Mouse (Mus musculus) embryonic facial prominence, embryonic 13.5 days (tissue): Measurements from ENCODE around the gene Ralb. TPM values are rescaled to one million over a fixed set of nuclear protein-coding genes. Genes with fewer than 3 reads are reported as not detected.

Experiments
- ATAC-seq: fragments of 200-750 bp; cut with Nextera tagmentation; 2 replicates; pipeline ENCODE4 v1.8.0; 2017; ENCODE audit warnings: low read depth; ENCODE audit not compliant: insufficient number of reproducible peaks, insufficient read depth, low FRiP score, low TSS enrichment
- H3K27ac ChIP-seq: fragments of 300-500 bp; sonication (generic); 2 replicates; pipeline ENCODE4 v1.5.1; 2015; ENCODE audit warnings: moderate library complexity, mild to moderate bottlenecking, inconsistent platforms
- H3K27me3 ChIP-seq: fragments of 300-500 bp; sonication (generic); 2 replicates; pipeline ENCODE4 v1.6.1; 2015; ENCODE audit warnings: mild to moderate bottlenecking, inconsistent platforms
- H3K36me3 ChIP-seq: fragments of 300-500 bp; sonication (generic); 2 replicates; pipeline ENCODE4 v1.6.1; 2015; ENCODE audit warnings: mild to moderate bottlenecking, inconsistent platforms
- H3K4me1 ChIP-seq: fragments of 300-500 bp; sonication (generic); 2 replicates; pipeline ENCODE4 v1.6.1; 2015; ENCODE audit warnings: inconsistent platforms
- H3K4me2 ChIP-seq: fragments of 300-500 bp; sonication (generic); 2 replicates; pipeline ENCODE4 v1.6.1; 2015; ENCODE audit warnings: moderate library complexity, mild to moderate bottlenecking, inconsistent platforms
- H3K4me3 ChIP-seq: fragments of 300-500 bp; sonication (generic); 2 replicates; pipeline ENCODE4 v1.5.1; 2015; ENCODE audit warnings: mild to moderate bottlenecking, inconsistent platforms
- H3K9ac ChIP-seq: fragments of 300-500 bp; sonication (generic); 2 replicates; pipeline ENCODE4 v1.6.1; 2015; ENCODE audit warnings: mild to moderate bottlenecking, inconsistent platforms
- H3K9me3 ChIP-seq: fragments of 300-500 bp; sonication (generic); 2 replicates; pipeline ENCODE4 v1.6.1; 2016; ENCODE audit warnings: inconsistent platforms
- WGBS: fragments of 180-500 bp; shearing (Covaris S2); methylation state at CpG from one replicate; pipeline ENCODE4 v1.1.7; 2015; ENCODE audit warnings: mixed read lengths; 5-methylcytosine and 5-hydroxymethylcytosine counted together
- polyA plus RNA-seq: library from polyadenylated mRNA; unstranded; fragments of >200 nt; fragmentation: Nextera tagmentation; extraction: Ambion mirVana; gene quantifications from 2 replicates; pipeline ENCODE4 v1.2.1, GENCODE M21; 2015

Ralb gene
- polyA plus RNA-seq, result 115 and 117 TPM in 2 replicates

DNA sequence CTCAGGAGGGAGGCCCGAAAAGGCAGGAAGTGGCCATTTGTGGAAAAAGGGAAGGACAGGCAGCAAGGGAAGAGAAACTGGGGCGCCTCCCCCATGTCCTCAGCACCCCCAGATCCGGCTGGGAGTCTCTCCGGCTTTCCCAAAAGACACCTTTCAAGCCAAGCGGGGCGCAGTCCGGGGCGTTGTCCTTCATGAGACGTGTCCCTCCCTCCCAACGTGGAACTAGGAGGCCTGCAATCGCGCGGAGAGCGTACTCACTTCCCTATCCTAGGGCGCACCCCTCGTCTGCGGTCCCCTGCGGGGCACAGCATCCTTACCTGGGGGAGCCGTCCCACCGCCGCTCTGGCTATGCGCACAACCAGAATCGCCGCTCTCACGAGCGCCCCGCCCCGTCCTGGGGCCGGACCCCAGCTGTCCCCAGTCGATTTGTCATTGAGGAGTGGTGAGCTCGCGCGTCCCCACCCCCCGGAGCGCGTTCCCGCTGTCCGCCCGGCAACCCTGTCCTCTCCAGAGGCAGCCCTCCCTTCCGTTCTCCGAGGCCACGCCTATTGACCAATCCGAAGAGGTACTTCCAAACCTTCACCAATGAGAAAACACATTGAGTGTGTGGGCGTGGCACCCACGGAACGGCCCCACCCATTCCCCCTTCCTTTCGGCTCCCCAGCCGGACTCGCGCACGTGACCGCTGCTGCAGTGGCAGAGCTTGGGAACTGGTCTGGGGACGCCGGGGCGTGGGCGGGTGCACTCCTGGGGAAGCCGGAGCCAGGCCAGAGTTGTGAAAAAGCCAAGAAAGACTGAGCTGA is at the start of gene Ralb:
Gene Ralb, minus strand, starts transcription at position 535 of the 803 bp plus-strand sequence.
- Histone ChIP-seq H3K27ac (peak within 1 kb of the TSS; percentile 55), H3K4me3 (peak within 1 kb of the TSS; percentile 80), H3K27me3 (peaks cover 4% of the 10 kb centered on the region; the same call in 1 of the 2 replicates), H3K36me3 (peaks cover 12% of the 10 kb centered on the region; the same call in 1 of the 2 replicates), H3K4me2 (peak within 1 kb of the TSS; percentile 81), H3K9me3 (no peaks in the 10 kb centered on the region), H3K9ac (peak within 1 kb of the TSS; percentile 81), H3K4me1 (peaks cover 21% of the 10 kb centered on the region)
- ATAC-seq, result peak; percentile 95
- WGBS, result under 1% methylated on average over 57 of the region's 57 CpGs

- Histone ChIP-seq H3K4me1 (no peaks in the 10 kb centered on the region), H3K36me3 (peaks cover 6% of the 10 kb centered on the region; the same call in 1 of the 2 replicates), H3K9ac (no peak overlapping the region), H3K4me2 (no peak overlapping the region), H3K4me3 (no peak overlapping the region), H3K27me3 (no peaks in the 10 kb centered on the region), H3K9me3 (no peaks in the 10 kb centered on the region), H3K27ac (no peak overlapping the region)
- WGBS, result 98% methylated on average over 1 of the region's 1 CpGs
- ATAC-seq, result no peak
These were observed 47.1 kb upstream of the Ralb start for GRCm38 (mm10) chr1:119551651-119552050.

DNA sequence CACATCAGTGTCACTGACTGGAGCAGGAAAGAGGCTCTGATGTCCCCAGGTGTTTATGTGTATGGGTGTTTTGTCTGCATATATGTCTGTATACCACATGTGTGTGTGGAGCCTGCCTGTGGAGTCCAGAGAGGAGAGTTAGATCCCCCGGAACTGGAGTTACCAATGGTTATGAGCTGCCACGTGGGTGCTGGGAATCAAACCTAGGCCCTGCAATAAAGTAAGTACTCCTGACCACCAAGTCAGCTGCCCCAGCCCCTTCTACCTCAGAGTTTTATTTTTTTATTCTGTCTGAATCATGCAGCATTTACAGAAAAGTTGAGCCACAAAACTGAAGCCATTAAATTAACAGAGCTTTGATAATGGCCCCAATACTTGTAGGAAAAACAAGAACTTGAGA is 45.5 kb upstream of the Ralb start:
- no peaks in the 10 kb centered on the region for H3K4me1 ChIP-seq
- WGBS, result 91% methylated on average over 2 of the region's 2 CpGs

DNA sequence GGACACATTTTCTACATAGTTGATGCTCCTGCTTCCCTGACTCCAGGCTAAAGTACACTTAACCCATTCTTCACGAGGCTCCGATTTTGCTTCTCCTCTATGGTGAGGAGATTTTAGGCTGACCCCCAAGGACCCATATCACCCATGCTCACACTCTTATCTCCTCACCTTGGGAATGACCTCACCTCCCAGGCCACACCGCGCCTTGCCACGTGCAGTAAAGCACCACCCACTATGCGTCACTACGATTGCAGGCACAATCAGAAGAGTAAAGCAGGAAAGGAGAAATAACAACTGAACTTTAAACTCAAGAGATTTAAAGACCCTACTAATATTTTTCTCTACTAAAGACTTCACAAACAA is 44.7 kb upstream of the Ralb start:
- H3K4me3 ChIP-seq, result no peak overlapping the region
- no peaks in the 10 kb centered on the region for H3K9me3 ChIP-seq
- H3K4me1 ChIP-seq, result no peaks in the 10 kb centered on the region
- no peak overlapping the region for H3K4me2 ChIP-seq
- no peak overlapping the region for H3K27ac ChIP-seq
- no peak overlapping the region for H3K9ac ChIP-seq
- WGBS, result 90% methylated on average over 7 of the region's 7 CpGs
- no peak for ATAC-seq
- H3K27me3 ChIP-seq, result no peaks in the 10 kb centered on the region
- peaks cover under 1% of the 10 kb centered on the region; the same call in 1 of the 2 replicates for H3K36me3 ChIP-seq

More for the DNA sequence above, 45.5 kb upstream of the Ralb start:
- H3K9ac ChIP-seq, result no peak overlapping the region
- no peaks in the 10 kb centered on the region for H3K9me3 ChIP-seq
- no peak overlapping the region for H3K4me3 ChIP-seq
- no peak overlapping the region for H3K27ac ChIP-seq
- H3K4me2 ChIP-seq, result no peak overlapping the region
- no peaks in the 10 kb centered on the region for H3K27me3 ChIP-seq
- H3K36me3 ChIP-seq, result peaks cover 6% of the 10 kb centered on the region; the same call in 1 of the 2 replicates
- no peak for ATAC-seq

GRCm38 (mm10) chr1:119548668-119549326 is 44.2 kb upstream of the Ralb start:
- no peaks in the 10 kb centered on the region for H3K4me1 ChIP-seq
- no peak for ATAC-seq
- H3K9ac ChIP-seq, result no peak overlapping the region
- WGBS, result 64% methylated on average over 7 of the region's 7 CpGs
- H3K9me3 ChIP-seq, result no peaks in the 10 kb centered on the region
- H3K4me3 ChIP-seq, result no peak overlapping the region
- no peaks in the 10 kb centered on the region; the same call in 1 of the 2 replicates for H3K36me3 ChIP-seq
- no peak overlapping the region for H3K27ac ChIP-seq
- no peaks in the 10 kb centered on the region for H3K27me3 ChIP-seq
- no peak overlapping the region for H3K4me2 ChIP-seq

DNA sequence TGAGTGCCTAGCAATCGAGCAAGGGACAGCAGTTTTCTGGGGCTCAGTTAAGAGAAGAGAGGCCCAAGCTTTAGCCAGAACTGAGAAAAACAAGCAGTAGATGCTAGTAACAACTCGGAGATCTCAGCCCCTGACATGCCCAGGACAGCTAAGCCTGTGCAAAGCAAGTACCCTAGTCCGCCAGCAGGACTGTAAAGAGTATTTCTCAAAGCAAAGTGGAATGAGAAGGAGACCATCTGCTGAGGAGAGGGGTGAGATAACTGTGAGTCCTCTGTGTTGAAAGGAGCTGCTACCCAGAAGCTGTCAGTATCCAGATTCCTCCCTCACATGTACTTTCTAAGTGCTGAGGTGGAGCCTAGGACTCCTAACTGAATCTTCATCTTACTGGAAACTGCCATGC is 41.9 kb upstream of the Ralb start:
- 84% methylated on average over 3 of the region's 3 CpGs for WGBS
- no peak for ATAC-seq

DNA sequence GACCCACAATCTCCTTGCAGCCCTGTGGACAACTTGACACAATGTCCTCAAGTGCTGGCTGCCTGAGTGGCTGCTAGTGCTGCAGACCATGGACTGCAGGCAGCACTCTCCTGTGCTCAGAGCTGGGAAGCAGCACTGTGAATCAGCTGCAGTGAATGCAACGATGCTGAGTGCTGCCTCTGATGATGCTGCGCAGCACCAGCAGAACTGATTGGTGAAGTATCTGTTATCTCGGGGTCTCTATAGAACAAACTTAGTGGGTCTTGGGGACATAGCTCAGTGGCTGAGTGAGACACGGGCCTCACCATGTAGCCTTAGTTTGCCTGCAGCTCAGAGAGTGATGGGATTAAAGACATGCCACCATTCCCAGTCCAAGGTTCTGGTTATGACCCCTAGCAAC is 41.1 kb upstream of the Ralb start:
- Histone ChIP-seq H3K27me3 (no peaks in the 10 kb centered on the region), H3K4me1 (no peaks in the 10 kb centered on the region), H3K27ac (no peak overlapping the region), H3K4me2 (no peak overlapping the region), H3K9me3 (no peaks in the 10 kb centered on the region), H3K4me3 (no peak overlapping the region), H3K36me3 (no peaks in the 10 kb centered on the region; the same call in 1 of the 2 replicates), H3K9ac (no peak overlapping the region)
- no peak for ATAC-seq
- 88% methylated on average over 4 of the region's 4 CpGs for WGBS

More for the DNA sequence above, 41.9 kb upstream of the Ralb start:
- H3K4me2 ChIP-seq, result no peak overlapping the region
- H3K4me3 ChIP-seq, result no peak overlapping the region
- no peaks in the 10 kb centered on the region; the same call in 1 of the 2 replicates for H3K36me3 ChIP-seq
- H3K27ac ChIP-seq, result no peak overlapping the region
- no peaks in the 10 kb centered on the region for H3K27me3 ChIP-seq
- H3K9me3 ChIP-seq, result no peaks in the 10 kb centered on the region
- no peaks in the 10 kb centered on the region for H3K4me1 ChIP-seq
- H3K9ac ChIP-seq, result no peak overlapping the region

GRCm38 (mm10) chr1:119545164-119545563 is 40.6 kb upstream of the Ralb start:
- Histone ChIP-seq H3K4me3 (no peak overlapping the region), H3K27ac (no peak overlapping the region), H3K27me3 (no peaks in the 10 kb centered on the region), H3K4me2 (no peak overlapping the region), H3K9ac (no peak overlapping the region), H3K4me1 (no peaks in the 10 kb centered on the region), H3K36me3 (no peaks in the 10 kb centered on the region; the same call in 1 of the 2 replicates), H3K9me3 (no peaks in the 10 kb centered on the region)
- ATAC-seq, result no peak
- WGBS, result 78% methylated on average over 2 of the region's 2 CpGs

DNA sequence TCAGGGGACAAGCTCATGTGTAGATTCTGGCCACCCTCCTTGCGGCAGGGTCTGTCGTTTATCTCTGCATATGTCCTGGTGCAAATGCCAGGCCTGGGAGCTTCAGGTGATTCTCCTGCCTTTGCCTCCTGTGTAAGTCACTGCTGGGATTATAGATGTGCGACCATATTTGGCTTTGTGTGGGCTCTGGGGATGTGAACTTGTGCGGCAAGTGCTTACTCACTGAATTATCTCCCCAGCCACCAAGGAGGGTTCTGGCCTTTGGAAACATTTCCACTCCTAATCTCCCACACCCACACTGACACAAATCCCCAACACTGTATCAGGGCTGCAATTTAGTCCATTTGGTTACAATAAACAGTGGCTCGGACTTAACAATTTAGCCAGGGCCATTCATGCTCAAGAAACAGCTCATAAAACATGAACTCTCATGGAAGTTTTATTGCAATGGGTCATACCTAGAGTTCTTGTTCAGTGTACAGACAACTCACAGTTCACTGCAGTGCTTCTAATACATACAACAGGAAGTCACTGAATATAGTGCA is 40.1 kb upstream of the Ralb start:
- 89% methylated on average over 5 of the region's 5 CpGs for WGBS
- Histone ChIP-seq H3K9me3 (no peaks in the 10 kb centered on the region), H3K9ac (no peak overlapping the region), H3K27ac (no peak overlapping the region), H3K27me3 (no peaks in the 10 kb centered on the region), H3K4me2 (no peak overlapping the region), H3K4me3 (no peak overlapping the region), H3K4me1 (no peaks in the 10 kb centered on the region), H3K36me3 (no peaks in the 10 kb centered on the region)
- ATAC-seq, result no peak

- no peaks in the 10 kb centered on the region for H3K9me3 ChIP-seq
- H3K4me2 ChIP-seq, result no peak overlapping the region
- no peak overlapping the region for H3K27ac ChIP-seq
- no peak overlapping the region for H3K9ac ChIP-seq
- H3K4me1 ChIP-seq, result no peaks in the 10 kb centered on the region
- no peaks in the 10 kb centered on the region for H3K36me3 ChIP-seq
- no peaks in the 10 kb centered on the region for H3K27me3 ChIP-seq
- WGBS, result 91% methylated on average over 6 of the region's 6 CpGs
- no peak for ATAC-seq
- no peak overlapping the region for H3K4me3 ChIP-seq
These were observed 38.7 kb upstream of the Ralb start for GRCm38 (mm10) chr1:119543316-119543715.

DNA sequence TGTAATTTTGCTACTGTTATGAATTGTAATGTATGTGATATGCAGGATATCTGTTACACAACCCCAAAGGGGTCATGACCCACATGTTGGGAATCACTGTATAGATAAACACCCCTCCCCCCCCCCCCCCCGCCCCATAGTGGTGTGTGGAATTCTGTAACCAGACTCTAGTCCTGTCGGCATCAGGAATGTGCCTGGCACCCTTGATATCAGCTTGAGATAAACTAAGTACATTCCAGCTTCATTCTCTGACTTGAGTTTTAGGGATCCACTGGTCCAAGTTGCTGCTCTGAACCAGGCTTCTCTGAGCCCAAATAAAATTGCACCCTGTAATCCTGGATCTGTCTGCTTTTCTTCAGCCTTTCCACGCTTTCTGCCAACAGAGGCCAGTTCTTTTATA is 37.0 kb upstream of the Ralb start:
- Histone ChIP-seq H3K4me3 (no peak overlapping the region), H3K9me3 (no peaks in the 10 kb centered on the region), H3K4me1 (no peaks in the 10 kb centered on the region), H3K36me3 (no peaks in the 10 kb centered on the region), H3K9ac (no peak overlapping the region), H3K27me3 (no peaks in the 10 kb centered on the region), H3K27ac (no peak overlapping the region), H3K4me2 (no peak overlapping the region)
- 0 out of 2 replicates have a peak, but pooled peaks have one; percentile 15 for ATAC-seq
- 50% methylated on average over 3 of the region's 3 CpGs for WGBS
